Mouse (Mus musculus): ENCODE measurements around the gene Foxk1. TPM values are rescaled to one million over a fixed set of nuclear protein-coding genes. Genes with fewer than 3 reads are reported as not detected.

The Foxk1 gene
- polyA plus RNA-seq, 1 experiment from 2014 or later = 3.7 TPM

- Histone ChIP-seq H3K27ac (replicated peaks) (peak overlapping the region; percentile 46; the same call in 1 of the 2 replicates), H3K4me1 (peaks cover 92% of the 10 kb centered on the region)
- 75% methylated on average over 14 of the region's 14 CpGs for WGBS
Measured at GRCm38 (mm10) chr5:142443994-142444393, 42.7 kb downstream of the Foxk1 start.

DNA sequence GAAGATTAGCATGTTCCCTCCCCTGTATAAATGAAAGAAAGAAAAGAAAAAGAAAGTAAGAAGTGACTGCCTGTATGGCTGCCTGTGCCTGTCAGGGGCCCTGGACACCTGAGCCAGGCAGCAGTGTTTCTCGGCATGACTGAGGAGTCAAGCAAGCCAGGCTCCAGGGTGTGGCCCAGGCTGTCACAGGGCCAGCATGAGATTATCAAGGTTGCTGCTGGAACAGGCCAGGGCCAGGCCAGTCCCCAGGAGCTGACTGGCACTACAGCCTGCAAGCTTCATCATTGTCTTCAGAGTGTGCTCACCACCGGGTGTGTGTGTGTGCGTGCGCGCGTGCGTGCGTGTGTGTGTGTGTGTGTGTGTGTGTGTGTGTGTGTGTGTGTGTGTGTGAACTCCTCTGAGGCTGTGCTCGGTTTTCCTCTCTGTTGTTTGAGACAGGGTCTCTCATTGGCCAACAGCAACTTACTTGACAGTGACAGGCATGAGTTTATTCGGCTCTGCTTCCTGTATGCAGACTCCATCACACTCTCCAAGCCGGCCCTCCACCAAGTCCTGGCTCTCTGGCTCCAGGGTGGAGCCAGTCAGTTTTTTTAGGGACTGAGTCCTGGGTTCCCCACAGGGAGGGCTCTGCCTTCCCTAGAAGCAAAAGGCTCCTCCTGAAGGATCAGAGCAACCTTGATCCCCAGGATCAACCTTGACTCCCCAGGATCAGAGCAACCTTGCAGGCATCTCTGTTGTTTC, 43.7 kb downstream of the Foxk1 start:
- DNase-seq (ENCODE audit: low spot score) = no peak
- peaks cover 15% of the 10 kb centered on the region for H3K36me3 ChIP-seq
- no peak overlapping the region for H3K4me3 ChIP-seq
- WGBS = 70% methylated on average over 11 of the region's 11 CpGs
- peak overlapping the region; percentile 70 for H3K27ac ChIP-seq (replicated peaks)
- H3K9me3 ChIP-seq (replicated peaks) = no peaks in the 10 kb centered on the region
- no peaks in the 10 kb centered on the region for H3K27me3 ChIP-seq (ENCODE audit: low read depth, poor library complexity, severe bottlenecking)
- peaks cover 83% of the 10 kb centered on the region for H3K4me1 ChIP-seq

More at GRCm38 (mm10) chr5:142443994-142444393, 42.7 kb downstream of the Foxk1 start:
- no peak for DNase-seq (ENCODE audit: low spot score)
- Histone ChIP-seq H3K9me3 (replicated peaks) (no peaks in the 10 kb centered on the region), H3K36me3 (peaks cover 5% of the 10 kb centered on the region), H3K27me3 (ENCODE audit: low read depth, poor library complexity, severe bottlenecking) (no peaks in the 10 kb centered on the region), H3K4me3 (no peak overlapping the region)

DNA sequence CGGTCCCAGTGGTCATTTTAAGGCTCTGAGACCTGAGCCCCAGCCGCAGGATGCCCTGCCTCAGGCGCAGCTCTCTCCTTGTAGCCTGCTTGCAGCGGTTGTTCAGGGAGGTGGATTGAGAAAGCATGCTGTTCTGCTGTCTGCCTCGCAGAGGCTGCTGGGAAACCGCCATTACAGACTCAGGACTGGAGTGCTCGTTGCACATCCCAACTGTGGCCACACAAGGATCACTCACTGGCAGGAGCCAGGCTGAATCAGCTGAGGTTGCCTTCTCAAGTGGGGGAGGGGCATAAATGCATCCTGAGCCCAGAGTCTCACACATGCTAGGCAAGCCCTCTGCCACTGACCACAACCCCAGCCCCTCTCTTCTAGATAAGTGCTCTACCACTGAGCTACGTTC, 44.4 kb downstream of the Foxk1 start:
- Histone ChIP-seq H3K9me3 (replicated peaks) (no peaks in the 10 kb centered on the region), H3K4me3 (no peak overlapping the region), H3K4me1 (peaks cover 75% of the 10 kb centered on the region), H3K27ac (replicated peaks) (peak overlapping the region; percentile 70), H3K36me3 (peaks cover 22% of the 10 kb centered on the region), H3K27me3 (ENCODE audit: low read depth, poor library complexity, severe bottlenecking) (no peaks in the 10 kb centered on the region)
- no peak for DNase-seq (ENCODE audit: low spot score)
- WGBS = 44% methylated on average over 8 of the region's 8 CpGs

GRCm38 (mm10) chr5:142448076-142448475, 46.8 kb downstream of the Foxk1 start:
- Histone ChIP-seq H3K4me3 (0 out of 2 replicates have a peak overlapping the region, but pooled peaks have one; percentile 1), H3K27ac (replicated peaks) (peak overlapping the region; percentile 71), H3K36me3 (peaks cover 43% of the 10 kb centered on the region), H3K4me1 (peaks cover 68% of the 10 kb centered on the region), H3K9me3 (replicated peaks) (no peaks in the 10 kb centered on the region), H3K27me3 (ENCODE audit: low read depth, poor library complexity, severe bottlenecking) (no peaks in the 10 kb centered on the region)
- WGBS = 14% methylated on average over 9 of the region's 9 CpGs
- peak; percentile 91 for DNase-seq (ENCODE audit: low spot score)

GRCm38 (mm10) chr5:142448623-142449022, 47.3 kb downstream of the Foxk1 start:
- peaks cover 49% of the 10 kb centered on the region for H3K36me3 ChIP-seq
- no peak for DNase-seq (ENCODE audit: low spot score)
- no peak overlapping the region for H3K4me3 ChIP-seq
- H3K4me1 ChIP-seq = peaks cover 63% of the 10 kb centered on the region
- no peaks in the 10 kb centered on the region for H3K9me3 ChIP-seq (replicated peaks)
- H3K27me3 ChIP-seq (ENCODE audit: low read depth, poor library complexity, severe bottlenecking) = no peaks in the 10 kb centered on the region
- WGBS = 67% methylated on average over 12 of the region's 12 CpGs
- H3K27ac ChIP-seq (replicated peaks) = 0 out of 2 replicates have a peak overlapping the region, but pooled peaks have one; percentile 71

GRCm38 (mm10) chr5:142450846-142451245, 49.5 kb downstream of the Foxk1 start:
- Histone ChIP-seq H3K9me3 (replicated peaks) (no peaks in the 10 kb centered on the region), H3K27me3 (ENCODE audit: low read depth, poor library complexity, severe bottlenecking) (no peaks in the 10 kb centered on the region), H3K27ac (replicated peaks) (0 out of 2 replicates have a peak overlapping the region, but pooled peaks have one; percentile 19), H3K36me3 (peaks cover 71% of the 10 kb centered on the region), H3K4me1 (peaks cover 41% of the 10 kb centered on the region), H3K4me3 (no peak overlapping the region)
- DNase-seq (ENCODE audit: low spot score) = no peak
- 92% methylated on average over 9 of the region's 9 CpGs for WGBS

DNA sequence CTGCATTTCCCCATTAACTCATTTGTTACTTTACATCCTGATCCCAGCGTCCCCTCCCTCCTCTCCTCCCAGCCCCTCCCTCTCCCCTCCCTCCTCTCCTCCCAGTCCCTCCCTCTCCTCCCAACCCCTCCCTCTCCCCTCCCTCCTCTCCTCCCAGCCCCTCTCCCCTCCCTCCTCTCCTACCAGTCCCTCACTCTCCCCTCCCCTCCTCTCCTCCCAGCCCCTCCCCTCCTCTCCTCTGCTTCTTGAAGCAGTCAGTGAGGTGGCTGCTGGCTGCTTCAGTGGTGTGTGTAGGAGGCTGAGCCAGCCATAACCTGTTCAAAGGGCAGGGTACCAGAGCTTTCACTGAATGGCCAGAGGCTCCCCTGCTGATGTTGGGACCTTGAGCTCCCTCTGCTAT, 50.5 kb downstream of the Foxk1 start:
- H3K4me3 ChIP-seq = no peak overlapping the region
- H3K4me1 ChIP-seq = peaks cover 34% of the 10 kb centered on the region
- H3K36me3 ChIP-seq = peaks cover 80% of the 10 kb centered on the region
- H3K27me3 ChIP-seq (ENCODE audit: low read depth, poor library complexity, severe bottlenecking) = no peaks in the 10 kb centered on the region
- no peaks in the 10 kb centered on the region for H3K9me3 ChIP-seq (replicated peaks)
- 0% methylated on average over 1 of the region's 1 CpGs for WGBS
- DNase-seq (ENCODE audit: low spot score) = peak; percentile 73
- peak overlapping the region; percentile 19; the same call in 1 of the 2 replicates for H3K27ac ChIP-seq (replicated peaks)

DNA sequence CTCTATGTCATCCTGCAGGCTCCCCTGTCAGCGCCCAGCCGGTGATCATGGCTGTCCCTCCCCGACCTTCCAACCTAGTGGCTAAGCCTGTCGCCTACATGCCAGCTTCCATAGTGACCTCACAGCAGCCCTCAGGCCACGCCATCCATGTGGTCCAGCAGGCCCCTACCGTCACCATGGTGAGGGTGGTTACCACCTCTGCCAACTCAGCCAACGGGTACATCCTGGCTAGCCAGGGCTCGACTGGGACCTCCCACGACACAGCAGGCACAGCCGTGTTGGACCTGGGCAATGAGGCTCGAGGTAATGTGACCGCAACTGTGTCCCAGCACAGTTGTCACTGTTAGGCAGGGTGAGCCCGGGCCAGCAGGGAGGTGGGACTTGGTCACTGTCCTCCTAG, 52.4 kb downstream of the Foxk1 start:
- Histone ChIP-seq H3K36me3 (peaks cover 97% of the 10 kb centered on the region), H3K4me1 (peaks cover 15% of the 10 kb centered on the region), H3K9me3 (replicated peaks) (no peaks in the 10 kb centered on the region)

DNA sequence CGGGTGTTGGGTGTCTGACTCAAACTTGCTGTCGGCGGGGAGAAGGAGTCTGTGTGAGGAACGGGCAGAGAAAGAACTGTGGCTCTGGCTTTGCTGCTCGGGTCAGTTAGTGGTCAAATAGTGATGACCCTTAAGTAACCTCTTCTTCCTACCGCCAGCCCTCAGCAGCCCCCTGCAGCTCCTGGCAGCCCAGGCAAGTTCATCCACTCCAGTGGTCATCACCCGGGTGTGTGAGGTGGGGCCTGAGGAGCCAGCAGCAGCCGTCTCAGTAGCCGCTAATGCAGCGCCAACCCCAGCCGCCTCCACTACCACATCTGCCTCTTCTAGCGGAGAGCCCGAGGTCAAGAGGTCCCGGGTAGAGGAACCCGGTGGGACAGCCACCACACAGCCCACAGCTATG, 55.0 kb downstream of the Foxk1 start:
- no peak overlapping the region for H3K27ac ChIP-seq (replicated peaks)
- peaks cover 7% of the 10 kb centered on the region for H3K4me1 ChIP-seq
- H3K36me3 ChIP-seq = peaks cover 92% of the 10 kb centered on the region
- H3K4me3 ChIP-seq = no peak overlapping the region
- H3K27me3 ChIP-seq (ENCODE audit: low read depth, poor library complexity, severe bottlenecking) = no peaks in the 10 kb centered on the region
- DNase-seq (ENCODE audit: low spot score) = no peak
- H3K9me3 ChIP-seq (replicated peaks) = no peaks in the 10 kb centered on the region
- 82% methylated on average over 15 of the region's 15 CpGs for WGBS

More for the DNA sequence above, 52.4 kb downstream of the Foxk1 start:
- no peak for DNase-seq (ENCODE audit: low spot score)
- no peak overlapping the region for H3K4me3 ChIP-seq
- no peaks in the 10 kb centered on the region for H3K27me3 ChIP-seq (ENCODE audit: low read depth, poor library complexity, severe bottlenecking)
- WGBS = 96% methylated on average over 13 of the region's 13 CpGs
- H3K27ac ChIP-seq (replicated peaks) = no peak overlapping the region

DNA sequence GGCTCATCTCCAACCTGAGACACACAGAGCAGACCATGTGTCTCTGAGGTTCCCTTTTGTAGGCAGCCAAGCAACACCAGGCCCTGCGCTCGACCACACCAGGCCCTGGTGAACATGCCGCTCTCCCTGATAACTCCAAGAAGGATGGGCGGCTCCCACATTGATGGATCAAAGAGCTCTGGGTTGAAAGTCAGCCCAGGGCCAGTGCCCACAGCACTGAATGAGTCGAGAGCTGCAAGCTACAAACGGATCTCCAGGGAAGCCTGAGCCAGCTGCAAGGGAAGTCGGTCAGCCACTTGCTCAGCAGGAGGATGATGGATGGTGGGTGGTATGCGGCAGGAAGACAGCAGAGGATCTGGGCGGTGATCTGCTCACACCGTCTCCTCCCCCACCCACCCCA, 56.0 kb downstream of the Foxk1 start:
- 85% methylated on average over 10 of the region's 10 CpGs for WGBS
- Histone ChIP-seq H3K4me3 (no peak overlapping the region), H3K4me1 (no peaks in the 10 kb centered on the region), H3K36me3 (peaks cover 92% of the 10 kb centered on the region), H3K9me3 (replicated peaks) (no peaks in the 10 kb centered on the region), H3K27ac (replicated peaks) (no peak overlapping the region), H3K27me3 (ENCODE audit: low read depth, poor library complexity, severe bottlenecking) (no peaks in the 10 kb centered on the region)
- DNase-seq (ENCODE audit: low spot score) = no peak

GRCm38 (mm10) chr5:142458791-142459557, 57.7 kb downstream of the Foxk1 start:
- Histone ChIP-seq H3K36me3 (peaks cover 80% of the 10 kb centered on the region), H3K4me1 (peaks cover 7% of the 10 kb centered on the region), H3K27ac (replicated peaks) (no peak overlapping the region), H3K9me3 (replicated peaks) (no peaks in the 10 kb centered on the region), H3K27me3 (ENCODE audit: low read depth, poor library complexity, severe bottlenecking) (no peaks in the 10 kb centered on the region), H3K4me3 (no peak overlapping the region)
- WGBS = 93% methylated on average over 17 of the region's 17 CpGs
- no peak for DNase-seq (ENCODE audit: low spot score)

GRCm38 (mm10) chr5:142459834-142460233, 58.5 kb downstream of the Foxk1 start:
- Histone ChIP-seq H3K36me3 (peaks cover 71% of the 10 kb centered on the region), H3K27ac (replicated peaks) (no peak overlapping the region), H3K27me3 (ENCODE audit: low read depth, poor library complexity, severe bottlenecking) (no peaks in the 10 kb centered on the region), H3K4me1 (peaks cover 15% of the 10 kb centered on the region), H3K4me3 (no peak overlapping the region), H3K9me3 (replicated peaks) (no peaks in the 10 kb centered on the region)
- 84% methylated on average over 5 of the region's 5 CpGs for WGBS
- no peak for DNase-seq (ENCODE audit: low spot score)
